In the genomic region with DNA sequence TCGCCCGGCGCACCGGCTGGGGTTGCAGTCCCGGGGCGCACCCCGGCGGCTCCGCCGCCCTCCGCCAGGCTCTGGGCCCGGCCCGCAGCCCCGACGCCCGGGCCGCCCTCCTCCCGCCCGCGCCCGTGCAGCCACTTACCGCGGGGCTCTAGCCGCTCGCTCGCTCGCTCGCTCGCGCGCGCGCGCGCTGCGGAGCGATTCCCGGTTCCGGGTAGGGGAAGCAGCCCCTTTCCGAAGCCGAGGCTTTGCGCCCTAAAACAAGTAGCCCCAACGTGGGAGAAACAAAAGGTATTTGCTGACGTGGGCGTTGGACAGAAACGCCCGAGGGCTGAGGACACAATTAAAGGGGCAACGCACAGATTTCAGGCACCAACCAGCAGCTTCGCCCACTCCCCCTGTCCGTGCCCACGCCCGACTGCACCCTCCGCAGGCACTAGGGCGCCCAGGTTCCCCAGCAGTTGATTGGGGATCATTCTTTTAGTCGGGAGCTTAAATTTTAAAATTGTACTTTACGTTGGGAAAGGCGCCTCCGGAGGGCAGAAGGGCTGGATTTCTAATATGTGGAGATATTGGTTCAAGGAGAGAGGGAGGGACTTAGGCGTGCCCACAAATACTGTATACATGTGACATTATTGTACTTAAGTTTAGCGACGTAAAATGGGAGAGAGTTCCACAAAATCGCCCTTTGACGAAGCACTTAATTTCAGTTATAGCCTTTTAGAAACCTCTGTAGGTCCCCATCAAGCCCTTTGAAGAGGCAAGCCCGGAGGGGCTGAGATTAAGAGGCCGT, we compare ENCODE assay signal across 8 mouse cellular contexts. TPM values are rescaled to one million over a fixed set of nuclear protein-coding genes. Genes with fewer than 3 reads are reported as not detected.
DNase-seq lines count a peak whose midpoint lies in the region; ATAC-seq lines count a peak whose summit lies in the region.

A gene (minus strand): TSS at position 516 of the 790 bp plus-strand sequence.

- peak; percentile 73 for DNase-seq in MN1 (ENCODE audit: low spot score)
- peak; percentile 30 for DNase-seq in c-Kit-positive CD71-positive TER-119-positive erythroid progenitor cells, embryonic 14.5 days (ENCODE audit: low spot score)
- peak; percentile 60 for DNase-seq in heart, postnatal 4 days
- DNase-seq in layer of hippocampus, adult 9-10 months (ENCODE audit: low spot score) = peak; percentile 2
- peak; percentile 75 for DNase-seq in retina, embryonic 14.5 days (ENCODE audit: low spot score)
- DNase-seq in yolk sac, embryonic 10.5 days (ENCODE audit: low spot score) = peak; percentile 68

- ATAC-seq in forebrain, embryonic 12.5 days (ENCODE audit: low FRiP score) = peak; percentile 77
- peak; percentile 71 for ATAC-seq in lung, embryonic 16.5 days (ENCODE audit: low read depth)

- peak within 1 kb of the TSS; percentile 80 for H3K27ac ChIP-seq in forebrain, embryonic 12.5 days
- peak within 1 kb of the TSS; percentile 94 for H3K27ac ChIP-seq in lung, embryonic 16.5 days (ENCODE audit: low read length)

- no peaks in the 10 kb centered on the region for H3K9me3 ChIP-seq in forebrain, embryonic 12.5 days
- no peaks in the 10 kb centered on the region for H3K9me3 ChIP-seq in lung, embryonic 16.5 days (ENCODE audit: control insufficient read depth, low read length)

- H3K36me3 ChIP-seq in forebrain, embryonic 12.5 days (replicated peaks) = no peaks in the 10 kb centered on the region
- H3K36me3 ChIP-seq in lung, embryonic 16.5 days (ENCODE audit: control insufficient read depth, insufficient read depth, low read length) = no peaks in the 10 kb centered on the region

- H3K9ac ChIP-seq in forebrain, embryonic 12.5 days = peak within 1 kb of the TSS; percentile 88
- peak within 1 kb of the TSS; percentile 84 for H3K9ac ChIP-seq in lung, embryonic 16.5 days (ENCODE audit: low read length)

- H3K4me3 ChIP-seq in forebrain, embryonic 12.5 days (replicated peaks) = peak within 1 kb of the TSS; percentile 84
- H3K4me3 ChIP-seq in lung, embryonic 16.5 days (ENCODE audit: low read length) = peak within 1 kb of the TSS; percentile 68

- peaks cover 20% of the 10 kb centered on the region for H3K4me1 ChIP-seq in forebrain, embryonic 12.5 days
- peaks cover 6% of the 10 kb centered on the region; the same call in 1 of the 2 replicates for H3K4me1 ChIP-seq in lung, embryonic 16.5 days (replicated peaks; ENCODE audit: control insufficient read depth, insufficient read depth, low read length)

- H3K4me2 ChIP-seq in forebrain, embryonic 12.5 days = peak within 1 kb of the TSS; percentile 68
- H3K4me2 ChIP-seq in lung, embryonic 16.5 days (ENCODE audit: low read depth, low read length) = peak within 1 kb of the TSS; percentile 79

- peaks cover 34% of the 10 kb centered on the region for H3K27me3 ChIP-seq in forebrain, embryonic 12.5 days
- no peaks in the 10 kb centered on the region for H3K27me3 ChIP-seq in lung, embryonic 16.5 days (ENCODE audit: control insufficient read depth, insufficient read depth, low read depth, low read length)

- 1% methylated on average over 65 of the region's 65 CpGs for WGBS in forebrain, embryonic 12.5 days
- WGBS in lung, embryonic 16.5 days = under 1% methylated on average over 58 of the region's 65 CpGs

RNA-seq across cellular contexts. Expression of the gene that starts here (rescaled TPM):
- polyA plus RNA-seq in forebrain, embryonic 12.5 days (2016; fragmentation: Nextera tagmentation; extraction: Ambion mirVana) = 10.6 and 10.9 TPM in 2 replicates
- total RNA-seq in heart, postnatal 4 days (2021) = 1 to 10 TPM; 8.7 to 9.0 TPM
- polyA plus RNA-seq in lung, embryonic 16.5 days (2015; fragmentation: Nextera tagmentation; extraction: Ambion mirVana) = 21.7 and 22.0 TPM in 2 replicates

Comparison
In these comparisons a context has a peak if more than half of its experiments do, and no peak if none do; other contexts are left out.
1. Peak in every context shown above with its lines: DNase-seq, ATAC-seq, H3K4me3 ChIP-seq and H3K27ac ChIP-seq.
2. DNase-seq: peak in every context shown above with its lines; median percentile 75 in retina, embryonic 14.5 days; 73 in MN1; 68 in yolk sac, embryonic 10.5 days; 60 in heart, postnatal 4 days; 30 in c-Kit-positive CD71-positive TER-119-positive erythroid progenitor cells, embryonic 14.5 days; 2 in layer of hippocampus, adult 9-10 months.